Mouse (Mus musculus): Measurements from ENCODE around the gene Grb10. TPM values are rescaled to one million over a fixed set of nuclear protein-coding genes. Genes with fewer than 3 reads are reported as not detected.

Gene Grb10
- polyA plus RNA-seq, 1 experiment from 2014 or later = not detected

DNA sequence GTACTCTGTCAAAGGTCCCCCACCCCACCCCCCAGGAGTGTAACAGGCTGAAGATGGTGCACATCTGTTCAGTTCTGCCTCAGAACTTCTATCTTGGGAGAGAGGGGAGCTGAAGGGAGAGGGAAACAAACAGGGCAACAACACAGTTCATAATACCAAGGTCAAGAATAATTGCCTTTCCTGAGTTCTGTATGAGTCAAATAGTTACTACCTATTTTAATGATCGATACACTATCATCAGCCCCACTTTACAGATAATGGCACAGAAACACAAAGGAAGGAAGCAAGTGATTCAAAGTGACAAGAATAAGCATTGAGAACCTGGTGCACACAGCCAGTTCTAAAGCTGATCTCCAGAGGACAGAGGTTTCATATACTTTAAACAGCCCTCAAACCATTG lies 99.9 kb downstream of the Grb10 start:
- no peaks in the 10 kb centered on the region for H3K36me3 ChIP-seq (ENCODE audit: inconsistent target)
- 100% methylated on average over 1 of the region's 1 CpGs for WGBS (ENCODE audit: missing documents)

GRCm38 (mm10) chr11:11937340-11938030 lies 101.0 kb downstream of the Grb10 start:
- Histone ChIP-seq H3K4me3 (ENCODE audit: inconsistent target) (no peak overlapping the region), H3K36me3 (ENCODE audit: inconsistent target) (no peaks in the 10 kb centered on the region), H3K27ac (no peak overlapping the region), H3K79me2 (ENCODE audit: inconsistent target) (no peaks in the 10 kb centered on the region)
- WGBS (ENCODE audit: missing documents) = 82% methylated on average over 10 of the region's 10 CpGs

More for the DNA sequence above, 99.9 kb downstream of the Grb10 start:
- no peaks in the 10 kb centered on the region for H3K79me2 ChIP-seq (ENCODE audit: inconsistent target)
- no peak overlapping the region for H3K4me3 ChIP-seq (ENCODE audit: inconsistent target)
- peak overlapping the region; percentile 59 for H3K27ac ChIP-seq

DNA sequence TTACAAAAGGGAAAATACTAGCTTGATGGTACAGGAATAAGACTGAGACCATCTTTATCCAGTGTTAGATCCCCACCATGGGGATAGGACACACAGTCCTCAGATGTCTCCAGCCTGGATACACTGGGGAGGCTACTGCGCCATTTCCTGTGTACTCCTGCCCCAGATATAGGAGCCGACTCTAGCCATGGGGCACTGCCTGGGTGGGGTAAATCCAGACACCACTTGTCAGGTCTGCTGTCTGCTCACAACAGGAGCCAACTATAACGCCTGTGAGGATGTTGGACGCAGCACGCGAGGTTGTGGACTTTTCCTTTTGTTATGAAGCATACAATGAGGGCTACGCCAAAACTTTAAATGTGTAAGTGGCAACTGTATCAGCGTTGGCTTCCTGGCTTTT lies 103.7 kb downstream of the Grb10 start:
- no peaks in the 10 kb centered on the region for H3K79me2 ChIP-seq (ENCODE audit: inconsistent target)
- no peak overlapping the region for H3K27ac ChIP-seq
- H3K4me3 ChIP-seq (ENCODE audit: inconsistent target) = no peak overlapping the region
- WGBS (ENCODE audit: missing documents) = 78% methylated on average over 8 of the region's 8 CpGs
- H3K36me3 ChIP-seq (ENCODE audit: inconsistent target) = no peaks in the 10 kb centered on the region

GRCm38 (mm10) chr11:11932102-11932789 lies 106.2 kb downstream of the Grb10 start:
- Histone ChIP-seq H3K4me3 (ENCODE audit: inconsistent target) (no peak overlapping the region), H3K79me2 (ENCODE audit: inconsistent target) (no peaks in the 10 kb centered on the region), H3K36me3 (ENCODE audit: inconsistent target) (no peaks in the 10 kb centered on the region), H3K27ac (no peak overlapping the region)
- WGBS (ENCODE audit: missing documents) = 85% methylated on average over 10 of the region's 11 CpGs

DNA sequence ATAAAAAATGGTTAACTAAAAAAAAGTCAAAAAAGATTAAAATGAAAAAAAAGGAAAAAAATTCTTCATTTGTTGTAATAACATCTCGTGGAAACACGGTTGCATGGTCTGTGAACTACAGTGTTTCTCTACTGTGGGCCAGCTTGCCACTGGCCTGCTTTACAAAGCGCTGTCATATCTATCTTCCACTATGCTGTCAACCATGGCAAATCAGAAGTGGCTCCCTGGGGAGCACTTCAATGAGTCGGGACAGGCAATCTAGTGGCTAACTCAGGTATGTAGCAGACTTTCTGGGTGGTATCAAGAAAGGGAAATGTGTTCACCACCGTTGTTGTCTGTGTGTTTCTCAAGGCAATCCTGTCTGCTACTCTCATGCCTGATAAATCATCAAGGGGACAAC lies 106.8 kb downstream of the Grb10 start:
- Histone ChIP-seq H3K4me3 (ENCODE audit: inconsistent target) (no peak overlapping the region), H3K27ac (no peak overlapping the region), H3K79me2 (ENCODE audit: inconsistent target) (no peaks in the 10 kb centered on the region), H3K36me3 (ENCODE audit: inconsistent target) (no peaks in the 10 kb centered on the region)
- 92% methylated on average over 5 of the region's 5 CpGs for WGBS (ENCODE audit: missing documents)

GRCm38 (mm10) chr11:11930527-11930926 lies 108.0 kb downstream of the Grb10 start:
- 78% methylated on average over 10 of the region's 11 CpGs for WGBS (ENCODE audit: missing documents)
- no peak overlapping the region for H3K4me3 ChIP-seq (ENCODE audit: inconsistent target)
- H3K79me2 ChIP-seq (ENCODE audit: inconsistent target) = no peaks in the 10 kb centered on the region
- no peak overlapping the region for H3K27ac ChIP-seq
- no peaks in the 10 kb centered on the region for H3K36me3 ChIP-seq (ENCODE audit: inconsistent target)

- H3K4me3 ChIP-seq (ENCODE audit: inconsistent target) = no peak overlapping the region
- no peaks in the 10 kb centered on the region for H3K36me3 ChIP-seq (ENCODE audit: inconsistent target)
- H3K27ac ChIP-seq = no peak overlapping the region
- no peaks in the 10 kb centered on the region for H3K79me2 ChIP-seq (ENCODE audit: inconsistent target)
- WGBS (ENCODE audit: missing documents) = 92% methylated on average over 3 of the region's 3 CpGs
These were observed 109.4 kb downstream of the Grb10 start for GRCm38 (mm10) chr11:11929059-11929458.

GRCm38 (mm10) chr11:11928586-11928985 lies 109.9 kb downstream of the Grb10 start:
- H3K27ac ChIP-seq = no peak overlapping the region
- 93% methylated on average over 2 of the region's 2 CpGs for WGBS (ENCODE audit: missing documents)

DNA sequence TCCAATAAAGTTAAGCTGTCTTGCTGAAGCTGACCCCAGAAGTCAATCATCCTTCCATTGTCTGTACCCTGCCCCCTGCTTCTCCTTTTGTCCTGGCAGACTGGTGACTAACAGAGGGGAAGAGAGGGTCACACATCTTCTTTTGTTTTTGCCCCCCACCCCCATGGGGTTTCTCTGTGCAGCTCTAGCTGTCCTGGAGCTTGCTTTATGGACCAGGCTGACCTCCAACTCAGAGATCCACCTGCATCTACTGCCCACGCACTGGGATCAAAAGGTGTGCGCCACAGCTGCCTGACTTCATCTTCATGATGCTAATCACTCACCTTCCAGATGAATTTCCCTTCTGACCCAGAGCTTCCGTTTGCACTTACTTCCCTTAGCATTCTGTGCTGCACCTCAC lies 114.6 kb downstream of the Grb10 start:
- Histone ChIP-seq H3K27ac (no peak overlapping the region), H3K79me2 (ENCODE audit: inconsistent target) (no peaks in the 10 kb centered on the region), H3K4me3 (ENCODE audit: inconsistent target) (no peak overlapping the region), H3K36me3 (ENCODE audit: inconsistent target) (no peaks in the 10 kb centered on the region)
- WGBS (ENCODE audit: missing documents) = 72% methylated on average over 3 of the region's 3 CpGs

More at GRCm38 (mm10) chr11:11928586-11928985, 109.9 kb downstream of the Grb10 start:
- no peaks in the 10 kb centered on the region for H3K79me2 ChIP-seq (ENCODE audit: inconsistent target)
- no peaks in the 10 kb centered on the region for H3K36me3 ChIP-seq (ENCODE audit: inconsistent target)
- no peak overlapping the region for H3K4me3 ChIP-seq (ENCODE audit: inconsistent target)

DNA sequence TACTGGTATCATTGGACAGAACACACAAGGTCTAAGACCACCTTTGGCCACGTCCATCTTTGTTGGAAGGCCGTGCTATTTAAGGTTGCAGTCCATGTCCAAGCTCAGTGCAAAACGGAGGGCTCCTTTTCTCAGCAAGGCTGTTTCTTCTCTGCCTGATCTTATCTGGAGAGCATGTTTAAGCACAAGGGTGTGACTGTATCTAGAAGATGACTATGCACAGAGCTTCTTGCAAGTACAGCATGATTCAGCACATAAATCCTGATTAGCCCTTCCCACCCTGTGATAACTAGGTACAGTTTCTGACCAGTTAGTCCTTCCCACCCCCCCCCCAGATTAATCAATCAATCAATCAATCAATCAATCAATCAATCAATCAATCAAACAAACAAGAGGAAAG lies 115.1 kb downstream of the Grb10 start:
- WGBS (ENCODE audit: missing documents) = 84% methylated on average over 3 of the region's 3 CpGs
- Histone ChIP-seq H3K36me3 (ENCODE audit: inconsistent target) (no peaks in the 10 kb centered on the region), H3K4me3 (ENCODE audit: inconsistent target) (no peak overlapping the region), H3K27ac (no peak overlapping the region), H3K79me2 (ENCODE audit: inconsistent target) (no peaks in the 10 kb centered on the region)

- Histone ChIP-seq H3K79me2 (ENCODE audit: inconsistent target) (no peaks in the 10 kb centered on the region), H3K36me3 (ENCODE audit: inconsistent target) (no peaks in the 10 kb centered on the region), H3K27ac (no peak overlapping the region), H3K4me3 (ENCODE audit: inconsistent target) (no peak overlapping the region)
- WGBS (ENCODE audit: missing documents) = 97% methylated on average over 2 of the region's 2 CpGs
These were observed 116.4 kb downstream of the Grb10 start for GRCm38 (mm10) chr11:11922106-11922505.

DNA sequence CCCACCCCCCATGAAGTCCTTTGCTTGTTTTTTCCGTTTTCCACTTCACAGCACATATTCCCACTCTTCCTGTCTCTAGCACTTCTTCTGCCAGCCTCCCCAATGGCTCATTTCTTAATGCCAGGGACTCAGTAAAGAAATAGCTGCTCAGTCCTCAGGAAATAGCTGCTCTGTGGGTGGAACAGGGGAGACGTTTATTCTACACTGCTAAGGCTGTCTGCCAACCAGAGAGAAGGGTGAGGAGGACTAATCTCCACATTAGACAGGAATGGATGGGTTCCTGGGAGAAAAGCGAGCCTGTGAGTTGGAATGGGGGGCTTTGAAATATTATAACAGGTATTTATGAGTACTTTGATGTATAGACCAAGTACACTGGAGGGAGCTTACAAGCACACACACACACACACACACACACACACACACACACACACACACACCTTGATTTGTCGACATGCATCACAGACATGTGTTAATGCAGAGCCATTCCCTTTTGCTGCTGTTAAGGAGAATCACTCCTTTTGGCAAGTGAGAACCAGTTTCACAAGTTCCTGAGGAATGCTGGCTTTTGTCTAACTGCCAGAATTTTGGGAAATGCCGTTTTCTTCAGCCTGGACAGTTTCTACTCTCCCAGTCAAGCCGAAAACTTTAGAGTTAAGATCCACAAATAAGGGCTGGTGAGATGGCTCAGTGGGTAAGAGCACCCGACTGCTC lies 130.6 kb downstream of the Grb10 start:
- no peaks in the 10 kb centered on the region for H3K79me2 ChIP-seq (ENCODE audit: inconsistent target)
- H3K36me3 ChIP-seq (ENCODE audit: inconsistent target) = no peaks in the 10 kb centered on the region
- no peak overlapping the region for H3K27ac ChIP-seq
- no peak overlapping the region for H3K4me3 ChIP-seq (ENCODE audit: inconsistent target)
- WGBS (ENCODE audit: missing documents) = 69% methylated on average over 6 of the region's 7 CpGs

- H3K79me2 ChIP-seq (ENCODE audit: inconsistent target) = no peaks in the 10 kb centered on the region
- H3K36me3 ChIP-seq (ENCODE audit: inconsistent target) = no peaks in the 10 kb centered on the region
- H3K27ac ChIP-seq = no peak overlapping the region
- no peak overlapping the region for H3K4me3 ChIP-seq (ENCODE audit: inconsistent target)
These were observed 133.0 kb downstream of the Grb10 start for GRCm38 (mm10) chr11:11905518-11905917.

DNA sequence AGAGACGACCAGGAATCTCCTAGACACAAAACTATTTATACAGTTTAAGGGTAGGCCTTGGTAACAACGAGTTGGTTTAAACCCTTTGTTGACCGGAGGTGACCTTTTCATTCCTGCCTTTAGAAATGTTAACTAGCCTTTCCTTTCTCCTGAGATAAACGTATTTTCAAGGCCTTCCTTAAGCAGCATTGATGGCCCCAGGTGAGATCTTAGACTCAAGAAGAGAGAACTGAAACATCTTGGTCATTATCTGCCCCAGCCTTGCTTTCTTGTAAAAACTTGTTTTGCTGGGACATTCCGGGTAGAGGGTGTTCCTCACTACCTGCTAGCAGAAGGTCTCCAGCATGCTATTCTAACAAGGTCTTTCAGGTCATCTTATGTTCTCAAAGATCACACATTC lies 133.5 kb downstream of the Grb10 start:
- Histone ChIP-seq H3K79me2 (ENCODE audit: inconsistent target) (no peaks in the 10 kb centered on the region), H3K27ac (no peak overlapping the region), H3K4me3 (ENCODE audit: inconsistent target) (no peak overlapping the region), H3K36me3 (ENCODE audit: inconsistent target) (no peaks in the 10 kb centered on the region)
- WGBS (ENCODE audit: missing documents) = 89% methylated on average over 5 of the region's 5 CpGs

DNA sequence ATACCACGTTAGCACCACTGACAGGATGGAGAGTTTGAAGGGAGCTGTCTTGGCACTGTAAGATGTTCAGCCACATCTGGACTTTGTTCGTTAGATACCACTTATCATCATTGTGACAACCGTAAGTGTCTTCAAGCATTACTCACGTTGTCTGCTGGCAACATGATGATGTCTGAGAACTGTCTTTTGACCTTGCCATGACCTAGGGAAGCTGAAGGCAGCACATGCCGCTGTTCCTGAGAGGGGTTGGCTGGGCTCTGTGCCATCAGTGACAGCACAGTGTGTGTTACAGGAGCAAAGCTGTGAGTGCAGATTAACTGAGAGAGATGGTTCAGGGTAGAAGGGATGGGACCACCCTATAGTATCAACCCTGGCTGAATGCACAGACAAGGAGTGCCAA lies 137.0 kb downstream of the Grb10 start:
- Histone ChIP-seq H3K4me3 (ENCODE audit: inconsistent target) (no peak overlapping the region), H3K79me2 (ENCODE audit: inconsistent target) (no peaks in the 10 kb centered on the region), H3K36me3 (ENCODE audit: inconsistent target) (no peaks in the 10 kb centered on the region), H3K27ac (no peak overlapping the region)
- WGBS (ENCODE audit: missing documents) = 81% methylated on average over 5 of the region's 5 CpGs

All from macrophage (primary cell).